Mouse (Mus musculus) heart, adult 2 months (tissue): ENCODE results near the gene Cdkl5. TPM values are rescaled to one million over a fixed set of nuclear protein-coding genes. Genes with fewer than 3 reads are reported as not detected.
A peak's percentile ranks its signal among the peaks of the same experiment; 100 is the strongest.

Experiments used
- DNase-seq, 2 experiments: peaks; one replicate each; pipeline ENCODE4 v3.0.0; 2021
- H3K27ac ChIP-seq: fragments of 200-600 bp; 2 replicates; pipeline ENCODE4 v1.8.1; 2022
- H3K27me3 ChIP-seq: fragments of 200-500 bp; 2 replicates; pipeline ENCODE4 v1.6.1; 2012; ENCODE audit warnings: mild to moderate bottlenecking, low read length, inconsistent platforms, mixed read lengths; ENCODE audit not compliant: control insufficient read depth, insufficient read depth
- H3K36me3 ChIP-seq: fragments of 200-500 bp; 2 replicates; pipeline ENCODE4 v1.6.1; 2012; ENCODE audit warnings: low read length, inconsistent platforms; ENCODE audit not compliant: control insufficient read depth, insufficient read depth
- H3K4me1 ChIP-seq: fragments of 200-500 bp; 2 replicates; pipeline ENCODE4 v1.6.1; 2011; ENCODE audit warnings: low read length; ENCODE audit not compliant: control insufficient read depth, insufficient read depth
- H3K4me3 ChIP-seq: fragments of 200-600 bp; 2 replicates; pipeline ENCODE4 v1.8.1; 2022
- H3K79me2 ChIP-seq: fragments of 200-500 bp; replicated peaks from 2 replicates; pipeline ENCODE4 v1.6.1; 2012; ENCODE audit warnings: mild to moderate bottlenecking, inconsistent platforms, low read length, moderate library complexity, mixed read lengths; ENCODE audit not compliant: control insufficient read depth, insufficient read depth
- H3K9ac ChIP-seq: fragments of 200-500 bp; 2 replicates; pipeline ENCODE4 v1.6.1; 2012; ENCODE audit warnings: low read depth, mild to moderate bottlenecking, control low read depth, inconsistent platforms, low read length, mixed read lengths
- CTCF ChIP-seq: fragments of 200-600 bp; IDR thresholded peaks from 2 replicates; pipeline ENCODE4 v1.8.1; 2022; ENCODE audit warnings: antibody characterized with exemption, mild to moderate bottlenecking, moderate library complexity
- EP300 ChIP-seq: fragments of 200-500 bp; IDR thresholded peaks from 2 replicates; pipeline ENCODE4 v1.6.1; 2011; ENCODE audit warnings: low read depth, low read length, control low read depth; ENCODE audit not compliant: insufficient read depth
- POLR2A ChIP-seq: fragments of 200-500 bp; IDR thresholded peaks from 2 replicates; pipeline ENCODE4 v1.6.1; 2011; ENCODE audit warnings: mild to moderate bottlenecking, low read depth, low read length, control low read depth; ENCODE audit not compliant: insufficient read depth
- WGBS: fragments of 180-500 bp; shearing (Covaris S2); methylation state at CpG from one replicate; pipeline ENCODE4 v1.1.7; 2018; 5-methylcytosine and 5-hydroxymethylcytosine counted together
- intact Hi-C: fragments of 180-260 bp; cut with DNase I; formaldehyde crosslinking; loops from one replicate; pipeline ENCODE4 v1.15.1; 2025
- polyA plus RNA-seq: library from polyadenylated mRNA; depleted of rRNA; stranded (reverse); fragments of >200 nt; gene quantifications from 2 replicates; pipeline ENCODE4 v1.2.3, GENCODE M21; 2012
- total RNA-seq, 2 experiments: library from RNA; stranded (reverse); gene quantifications; 2 replicates each; pipeline ENCODE4 v1.2.3; 2021

Cdkl5 gene
- total and polyA plus RNA-seq, 3 experiments, result 1.3 to 6.6 (median 5.6) TPM

DNA sequence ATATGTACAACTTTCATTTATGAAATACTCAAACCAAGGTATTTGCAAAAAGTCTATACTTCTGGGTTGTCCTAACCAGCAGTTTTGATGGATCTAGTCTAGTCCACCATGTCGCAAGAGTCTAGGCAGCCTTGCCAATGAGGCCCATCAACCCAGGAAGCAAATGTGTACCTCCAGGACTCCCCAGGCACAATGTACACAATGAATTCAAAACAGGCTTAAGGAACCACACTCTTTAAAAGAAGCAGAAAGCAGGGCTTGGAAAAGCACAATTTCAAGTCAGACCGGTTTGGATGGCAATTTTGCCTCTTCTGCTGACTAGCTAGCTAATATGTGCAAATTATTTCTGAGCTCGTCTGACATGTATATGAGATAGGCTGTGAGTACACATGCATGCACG lies 4.2 kb downstream of the Cdkl5 start:
- H3K27ac ChIP-seq, result no peak overlapping the region
- H3K4me1 ChIP-seq, result no peaks in the 10 kb centered on the region
- H3K9ac ChIP-seq, result no peak overlapping the region
- no peaks in the 10 kb centered on the region for H3K79me2 ChIP-seq
- no peak overlapping the region for H3K4me3 ChIP-seq
- no peaks in the 10 kb centered on the region for H3K36me3 ChIP-seq
- H3K27me3 ChIP-seq, result no peaks in the 10 kb centered on the region
- intact Hi-C loops, result loop anchor here (5.0 kb wide), 1 partner anchor 853 kb away; the partner anchor contains the start of gene Pdha1
- TF ChIP-seq EP300 (no peak), POLR2A (no peak), CTCF (no peak)
- 85% methylated on average over 4 of the region's 4 CpGs for WGBS
- no peak for DNase-seq

DNA sequence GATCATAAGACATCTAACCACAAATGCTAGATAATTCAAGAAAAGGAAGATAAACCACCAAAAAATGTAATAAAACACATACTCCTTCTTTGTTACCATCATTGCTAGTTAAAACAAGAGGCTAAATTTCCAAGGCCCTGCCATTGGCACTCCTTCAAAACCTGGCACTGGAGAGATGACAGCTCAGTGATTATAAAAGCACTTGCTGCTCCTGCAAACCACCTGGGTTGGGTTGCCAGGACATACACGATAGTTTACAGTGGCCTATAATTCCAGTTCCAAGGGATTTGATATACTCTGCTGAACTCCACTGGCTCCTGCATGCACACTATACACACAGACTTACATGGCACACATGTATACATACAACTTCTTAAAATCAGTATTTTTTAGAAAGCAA lies 16.6 kb downstream of the Cdkl5 start:
- no peaks in the 10 kb centered on the region for H3K27me3 ChIP-seq
- no peak overlapping the region for H3K27ac ChIP-seq
- DNase-seq, result peak in 1 of 2 experiments; percentile 1
- H3K4me1 ChIP-seq, result no peaks in the 10 kb centered on the region
- no peaks in the 10 kb centered on the region for H3K79me2 ChIP-seq
- intact Hi-C loops, result no loop called here
- H3K4me3 ChIP-seq, result no peak overlapping the region
- no peak for TF ChIP-seq EP300
- TF ChIP-seq CTCF, result no peak
- TF ChIP-seq POLR2A, result no peak
- WGBS, result 57% methylated on average over 1 of the region's 1 CpGs
- H3K9ac ChIP-seq, result no peak overlapping the region
- H3K36me3 ChIP-seq, result no peaks in the 10 kb centered on the region

DNA sequence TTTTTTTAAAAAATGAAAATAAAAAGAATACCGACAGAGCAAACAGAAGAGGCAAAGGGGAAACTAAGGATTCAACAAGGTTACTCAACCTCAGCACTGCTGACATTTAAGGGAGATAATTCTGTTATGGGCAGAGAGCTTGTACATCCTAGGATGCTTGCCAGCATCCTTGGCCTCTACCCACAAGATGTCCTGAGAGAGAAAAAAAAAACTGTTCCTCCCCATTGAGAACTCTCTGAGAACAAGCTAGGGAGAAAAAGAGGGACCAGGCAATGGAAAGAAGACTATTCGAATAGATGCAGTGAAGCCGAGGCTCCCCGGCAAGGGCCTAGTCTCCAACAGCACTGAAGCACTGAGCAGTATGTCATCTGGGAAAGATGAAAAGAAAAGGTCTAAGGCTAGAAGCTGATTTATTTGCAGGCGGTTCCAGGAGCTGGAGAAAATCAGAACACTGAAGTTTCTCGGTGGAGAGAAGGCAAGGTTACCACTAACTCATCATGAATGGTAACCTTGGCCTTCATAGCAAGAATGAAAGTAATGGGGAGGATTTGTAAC lies 22.4 kb downstream of the Cdkl5 start:
- no peaks in the 10 kb centered on the region for H3K27me3 ChIP-seq
- DNase-seq, result no peak
- no peaks in the 10 kb centered on the region for H3K36me3 ChIP-seq
- no peak overlapping the region for H3K4me3 ChIP-seq
- no peak overlapping the region for H3K9ac ChIP-seq
- H3K27ac ChIP-seq, result no peak overlapping the region
- intact Hi-C loops, result no loop called here
- TF ChIP-seq POLR2A, result no peak
- TF ChIP-seq EP300, result no peak
- TF ChIP-seq CTCF, result no peak
- 86% methylated on average over 6 of the region's 6 CpGs for WGBS
- no peaks in the 10 kb centered on the region for H3K4me1 ChIP-seq
- H3K79me2 ChIP-seq, result no peaks in the 10 kb centered on the region

DNA sequence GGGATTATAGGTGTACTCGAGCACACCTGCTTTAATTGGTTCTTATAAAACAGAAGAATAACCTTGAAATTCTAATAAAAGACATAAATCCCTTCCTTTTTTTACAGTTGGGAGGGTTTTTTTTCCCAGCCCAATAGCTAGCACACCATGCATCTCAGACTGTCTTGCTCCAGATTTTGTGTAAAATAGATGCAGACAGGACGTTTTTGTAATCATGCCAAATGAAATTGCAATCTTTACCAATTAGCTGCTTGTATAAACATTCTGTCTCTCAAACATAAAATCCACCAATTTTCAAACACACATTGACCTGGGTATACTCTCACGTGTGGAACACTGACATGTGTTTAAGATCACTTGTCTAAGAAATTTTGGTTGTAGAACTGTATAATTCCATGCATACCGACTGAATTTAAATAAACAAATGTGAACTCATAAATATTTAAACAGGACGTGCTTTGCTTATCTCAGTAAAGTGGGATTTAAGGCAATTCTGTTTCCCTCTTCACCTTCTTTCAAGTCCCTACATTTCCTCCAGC lies 35.8 kb downstream of the Cdkl5 start:
- TF ChIP-seq CTCF, result no peak
- no peak for TF ChIP-seq EP300
- no peak for TF ChIP-seq POLR2A
- no peaks in the 10 kb centered on the region for H3K4me1 ChIP-seq
- no peaks in the 10 kb centered on the region for H3K79me2 ChIP-seq

DNA sequence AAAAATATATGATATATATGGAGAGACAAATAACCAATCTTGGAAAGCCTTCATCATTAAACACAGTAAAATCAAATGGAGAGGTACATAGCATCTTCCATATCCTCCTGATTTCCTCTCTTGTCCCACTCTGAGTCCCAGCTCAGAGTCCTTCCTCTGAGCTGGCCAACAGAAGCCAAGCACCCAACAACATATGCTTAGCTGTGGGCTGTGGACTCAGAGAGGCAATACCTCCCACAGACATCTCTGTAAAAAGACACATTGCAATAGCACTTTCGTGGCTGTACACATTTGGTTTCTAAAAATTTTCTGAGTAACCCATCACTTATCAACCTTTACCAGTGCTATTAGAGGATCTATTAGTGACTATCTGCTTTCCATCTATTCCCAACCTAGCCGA lies 44.9 kb downstream of the Cdkl5 start:
- H3K27me3 ChIP-seq, result no peaks in the 10 kb centered on the region
- 80% methylated on average over 2 of the region's 2 CpGs for WGBS
- DNase-seq, result no peak
- H3K4me1 ChIP-seq, result no peaks in the 10 kb centered on the region
- H3K27ac ChIP-seq, result no peak overlapping the region
- H3K36me3 ChIP-seq, result no peaks in the 10 kb centered on the region
- no peaks in the 10 kb centered on the region for H3K79me2 ChIP-seq
- no peak for TF ChIP-seq CTCF
- TF ChIP-seq EP300, result no peak
- TF ChIP-seq POLR2A, result no peak
- H3K4me3 ChIP-seq, result no peak overlapping the region
- intact Hi-C loops, result no loop called here
- H3K9ac ChIP-seq, result no peak overlapping the region

More for the DNA sequence above, 35.8 kb downstream of the Cdkl5 start:
- Histone ChIP-seq H3K36me3 (no peaks in the 10 kb centered on the region), H3K9ac (no peak overlapping the region), H3K4me3 (no peak overlapping the region), H3K27ac (no peak overlapping the region), H3K27me3 (no peaks in the 10 kb centered on the region)
- intact Hi-C loops, result no loop called here
- DNase-seq, result no peak
- 62% methylated on average over 5 of the region's 5 CpGs for WGBS

DNA sequence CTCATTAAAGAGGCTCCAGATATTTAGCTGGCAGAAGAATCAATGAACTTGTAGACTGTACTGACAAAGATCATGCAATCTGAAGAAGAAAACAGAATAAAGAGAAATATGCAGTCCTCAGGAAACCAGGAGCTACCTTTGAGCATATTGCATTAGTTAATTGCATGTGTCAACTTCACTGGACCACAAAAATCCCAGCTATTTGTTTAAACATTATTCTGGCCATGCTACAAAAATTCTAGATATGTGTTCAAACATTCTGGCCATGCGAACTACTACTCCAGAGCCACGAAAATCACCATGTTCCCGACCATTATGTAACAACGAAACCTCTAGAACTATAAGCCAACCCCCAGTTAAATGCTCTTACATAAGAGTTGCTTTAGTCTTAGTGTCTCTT lies 49.8 kb downstream of the Cdkl5 start:
- Histone ChIP-seq H3K27me3 (no peaks in the 10 kb centered on the region), H3K4me1 (no peaks in the 10 kb centered on the region), H3K79me2 (no peaks in the 10 kb centered on the region), H3K9ac (no peak overlapping the region), H3K4me3 (no peak overlapping the region), H3K27ac (no peak overlapping the region), H3K36me3 (no peaks in the 10 kb centered on the region)
- intact Hi-C loops, result no loop called here
- TF ChIP-seq EP300 (no peak), POLR2A (no peak), CTCF (no peak)
- 69% methylated on average over 4 of the region's 4 CpGs for WGBS
- DNase-seq, result no peak
